Mouse (Mus musculus) MEL (cell line): ENCODE measurements around the gene Ttc17. TPM values are rescaled to one million over a fixed set of nuclear protein-coding genes. Genes with fewer than 3 reads are reported as not detected.
A peak's percentile ranks its signal among the peaks of the same experiment; 100 is the strongest.

Experiments
- DNase-seq: peaks from one replicate; pipeline ENCODE4 v3.0.0; 2011; ENCODE audit warnings: low read depth, low spot score
- H3K27ac ChIP-seq: 2 replicates; pipeline ENCODE4 v1.5.1; 2012; ENCODE audit warnings: low read depth, mild to moderate bottlenecking, control low read depth, low read length, moderate library complexity; ENCODE audit not compliant: control insufficient read depth
- H3K27me3 ChIP-seq, 2 experiments: fragments of 150-350 bp in 1 of 2; sonication (generic) in 1 of 2; 2 replicates each; pipeline ENCODE4 v1.6.1; 2012; ENCODE audit warnings: low read length in 2 of 2, mild to moderate bottlenecking in 2 of 2, improper control_type of control experiment in 1 of 2, moderate library complexity in 1 of 2; ENCODE audit not compliant: insufficient read depth in 2 of 2, control insufficient read depth in 1 of 2
- H3K36me3 ChIP-seq, 2 experiments: 2 replicates each; pipeline ENCODE4 v1.6.1; 2012 to 2014; ENCODE audit warnings: low read length in 2 of 2, improper control_type of control experiment in 1 of 2, inconsistent platforms in 1 of 2, mild to moderate bottlenecking in 1 of 2; ENCODE audit not compliant: insufficient read depth in 2 of 2, control insufficient read depth in 1 of 2
- H3K4me1 ChIP-seq, 2 experiments: fragments of 150-350 bp in 1 of 2; sonication (generic) in 1 of 2; 2 replicates each; pipeline ENCODE4 v1.6.1; 2012; ENCODE audit warnings: low read length in 2 of 2, improper control_type of control experiment in 1 of 2, mild to moderate bottlenecking in 1 of 2; ENCODE audit not compliant: insufficient read depth in 2 of 2, control insufficient read depth in 1 of 2
- H3K4me3 ChIP-seq, 2 experiments: fragments of 150-350 bp in 1 of 2; sonication (generic) in 1 of 2; 2 replicates each; pipeline ENCODE4 v1.5.1; 2012; ENCODE audit warnings: low read depth in 2 of 2, low read length in 2 of 2, mild to moderate bottlenecking in 2 of 2, moderate library complexity in 2 of 2, control low read depth in 1 of 2, improper control_type of control experiment in 1 of 2; ENCODE audit not compliant: control insufficient read depth in 1 of 2, insufficient read depth in 1 of 2
- H3K79me2 ChIP-seq: 2 replicates; pipeline ENCODE4 v1.6.1; 2012; ENCODE audit warnings: mild to moderate bottlenecking, low read length, moderate library complexity; ENCODE audit not compliant: control insufficient read depth, poor library complexity, insufficient read depth
- H3K9ac ChIP-seq: 2 replicates; pipeline ENCODE4 v1.6.1; 2012; ENCODE audit warnings: low read depth, mild to moderate bottlenecking, control low read depth, low read length, moderate library complexity; ENCODE audit not compliant: control insufficient read depth, poor library complexity, severe bottlenecking
- H3K9me3 ChIP-seq: fragments of 150-350 bp; sonication (generic); replicated peaks from 2 replicates; pipeline ENCODE4 v1.6.1; 2012; ENCODE audit warnings: mild to moderate bottlenecking, low read length, improper control_type of control experiment, moderate library complexity; ENCODE audit not compliant: insufficient read depth
- BHLHE40 ChIP-seq: IDR thresholded peaks from 2 replicates; pipeline ENCODE4 v1.6.1; 2012; ENCODE audit warnings: low read depth, mild to moderate bottlenecking, inconsistent platforms, low read length, improper control_type of control experiment, borderline replicate concordance
- CHD1 ChIP-seq: IDR thresholded peaks from 2 replicates; pipeline ENCODE4 v1.6.1; 2012; ENCODE audit warnings: low read depth, mild to moderate bottlenecking, inconsistent platforms, low read length, improper control_type of control experiment
- E2F4 ChIP-seq: IDR thresholded peaks from 2 replicates; pipeline ENCODE4 v1.6.1; 2011; ENCODE audit warnings: low read depth, low read length, improper control_type of control experiment, borderline replicate concordance
- ELF1 ChIP-seq: IDR thresholded peaks from 2 replicates; pipeline ENCODE4 v1.6.1; 2014; ENCODE audit warnings: low read depth, mild to moderate bottlenecking, inconsistent platforms, low read length, improper control_type of control experiment, moderate library complexity
- EP300 ChIP-seq, 2 experiments: IDR thresholded peaks; 2 replicates each; pipeline ENCODE4 v1.6.1; 2011; ENCODE audit warnings: improper control_type of control experiment in 2 of 2, low read length in 2 of 2, low read depth in 1 of 2, mild to moderate bottlenecking in 1 of 2
- GABPA ChIP-seq: IDR thresholded peaks from 2 replicates; pipeline ENCODE4 v1.6.1; 2012; ENCODE audit warnings: low read depth, mild to moderate bottlenecking, inconsistent platforms, low read length, improper control_type of control experiment, moderate library complexity
- HCFC1 ChIP-seq: IDR thresholded peaks from 2 replicates; pipeline ENCODE4 v1.6.1; 2012; ENCODE audit warnings: low read depth, mild to moderate bottlenecking, inconsistent platforms, low read length, improper control_type of control experiment, moderate library complexity
- JUND ChIP-seq: IDR thresholded peaks from 2 replicates; pipeline ENCODE4 v1.6.1; 2011; ENCODE audit warnings: low read depth, mild to moderate bottlenecking, improper control_type of control experiment, low read length
- KAT2A ChIP-seq: conservative IDR thresholded peaks from 2 replicates; pipeline ENCODE4 v1.6.1; 2012; ENCODE audit warnings: low read depth, low read length, improper control_type of control experiment, inconsistent platforms
- MYB ChIP-seq: IDR thresholded peaks from 2 replicates; pipeline ENCODE4 v1.6.1; 2011; ENCODE audit warnings: mild to moderate bottlenecking, low read depth, low read length, improper control_type of control experiment
- NELFE ChIP-seq: IDR thresholded peaks from 2 replicates; pipeline ENCODE4 v1.6.1; 2011; ENCODE audit warnings: low read depth, low read length, improper control_type of control experiment
- NRF1 ChIP-seq: IDR thresholded peaks from 2 replicates; pipeline ENCODE4 v1.6.1; 2014; ENCODE audit warnings: low read depth, mild to moderate bottlenecking, inconsistent platforms, low read length, improper control_type of control experiment, moderate library complexity; ENCODE audit not compliant: poor library complexity, insufficient read depth, severe bottlenecking
- POLR2AphosphoS2 ChIP-seq: IDR thresholded peaks from 2 replicates; pipeline ENCODE4 v1.6.1; 2011; ENCODE audit warnings: low read length, improper control_type of control experiment
- POLR2AphosphoS5 ChIP-seq: IDR thresholded peaks from 2 replicates; pipeline ENCODE4 v1.6.1; 2012; ENCODE audit warnings: low read depth, borderline replicate concordance, mild to moderate bottlenecking, inconsistent platforms, low read length, moderate library complexity, mixed read lengths
- RAD21 ChIP-seq: IDR thresholded peaks from 2 replicates; pipeline ENCODE4 v1.6.1; 2011; ENCODE audit warnings: mild to moderate bottlenecking, low read depth, low read length, improper control_type of control experiment
- SMC3 ChIP-seq: IDR thresholded peaks from 2 replicates; pipeline ENCODE4 v1.6.1; 2011; ENCODE audit warnings: low read depth, low read length, improper control_type of control experiment
- TAL1 ChIP-seq: IDR thresholded peaks from 2 replicates; pipeline ENCODE4 v1.6.1; 2012; ENCODE audit warnings: mild to moderate bottlenecking, inconsistent platforms, low read length, moderate library complexity, mixed read lengths
- TBP ChIP-seq: IDR thresholded peaks from 2 replicates; pipeline ENCODE4 v1.8.0; 2011; ENCODE audit warnings: low read depth, low read length, improper control_type of control experiment
- TCF12 ChIP-seq: IDR thresholded peaks from 2 replicates; pipeline ENCODE4 v1.6.1; 2014; ENCODE audit warnings: low read depth, mild to moderate bottlenecking, inconsistent platforms, low read length, improper control_type of control experiment, moderate library complexity
- UBTF ChIP-seq: IDR thresholded peaks from 2 replicates; pipeline ENCODE4 v1.6.1; 2012; ENCODE audit warnings: low read depth, mild to moderate bottlenecking, inconsistent platforms, low read length, improper control_type of control experiment, moderate library complexity, borderline replicate concordance; ENCODE audit not compliant: insufficient read depth
- USF1 ChIP-seq: IDR thresholded peaks from 2 replicates; pipeline ENCODE4 v1.6.1; 2014; ENCODE audit warnings: low read depth, mild to moderate bottlenecking, inconsistent platforms, low read length, improper control_type of control experiment, moderate library complexity
- ZKSCAN1 ChIP-seq: IDR thresholded peaks from 2 replicates; pipeline ENCODE4 v1.6.1; 2012; ENCODE audit warnings: low read depth, mild to moderate bottlenecking, inconsistent platforms, low read length, improper control_type of control experiment, moderate library complexity
- ZMIZ1 ChIP-seq: IDR thresholded peaks from 2 replicates; pipeline ENCODE4 v1.6.1; 2012; ENCODE audit warnings: low read depth, mild to moderate bottlenecking, inconsistent platforms, low read length, improper control_type of control experiment, moderate library complexity
- ZNF384 ChIP-seq: IDR thresholded peaks from 2 replicates; pipeline ENCODE4 v1.6.1; 2012; ENCODE audit warnings: low read depth, mild to moderate bottlenecking, inconsistent platforms, low read length, improper control_type of control experiment
- polyA plus RNA-seq, 2 experiments: library from polyadenylated mRNA; stranded (reverse) in 1 of 2; unstranded in 1 of 2; fragments of >175 nt in 1 of 2; fragments of >200 nt in 1 of 2; gene quantifications; 2 replicates each; pipeline versions ENCODE4 v1.2.1 to v1.2.4; 2012; ENCODE audit warnings: low replicate concordance in 2 of 2, low read depth in 1 of 2; ENCODE audit not compliant: insufficient read length in 2 of 2, insufficient read depth in 1 of 2, missing spikeins in 1 of 2
- total RNA-seq: library from RNA; depleted of rRNA; stranded (reverse); fragments of 300-350 nt; gene quantifications from 2 replicates; pipeline ENCODE4 v1.2.3, GENCODE M21; 2012

Ttc17 gene
- total and polyA plus RNA-seq, 3 experiments: 7.0 to 10.2 TPM; not detected in 1

DNA sequence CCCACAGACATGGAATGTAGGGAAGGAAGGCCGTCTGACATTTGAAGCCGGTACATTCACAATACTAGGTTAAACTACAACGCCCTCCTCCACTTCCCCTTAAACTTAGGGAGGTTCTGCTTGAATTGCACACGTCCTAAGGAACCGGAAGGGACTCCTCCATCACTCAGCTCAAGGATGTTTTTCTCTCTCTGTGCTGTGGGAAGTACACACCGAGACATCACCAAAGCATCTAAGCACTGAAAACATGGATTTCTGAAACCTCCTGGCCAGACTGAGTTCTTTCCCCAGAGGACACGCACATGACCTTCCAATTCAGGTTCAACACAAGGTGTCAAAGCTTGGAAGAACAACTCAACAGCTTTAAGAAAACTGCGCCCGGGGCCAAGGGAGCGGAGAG lies 30.5 kb upstream of the Ttc17 start (continued):
- TF ChIP-seq ZKSCAN1 (no peak), KAT2A (no peak), HCFC1 (peak; percentile 70)

DNA sequence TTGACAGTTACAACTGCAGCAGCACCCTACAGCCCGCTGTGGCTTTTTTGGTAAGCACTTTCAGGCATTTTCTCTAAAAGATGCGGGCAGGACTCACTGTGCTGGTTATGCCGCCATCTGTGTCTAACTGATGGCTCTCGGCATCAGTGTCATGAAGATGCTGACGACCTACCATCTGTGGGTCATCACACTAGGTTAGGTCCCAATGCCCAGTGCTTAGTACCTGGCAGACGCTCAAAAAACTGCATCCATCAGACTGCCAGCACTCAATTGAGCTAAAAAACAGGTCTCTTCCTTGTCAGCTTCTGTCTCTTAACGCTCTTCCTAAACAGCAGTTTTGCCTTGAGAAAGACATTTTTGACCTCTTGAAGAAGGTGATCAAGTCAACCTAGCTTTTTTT lies 29.0 kb upstream of the Ttc17 start:
- Histone ChIP-seq H3K79me2 (peaks cover 68% of the 10 kb centered on the region), H3K9me3 (no peaks in the 10 kb centered on the region), H3K4me3 (no peak overlapping the region), H3K9ac (no peak overlapping the region), H3K36me3 (peaks cover 3 to 54% of the 10 kb centered on the region in 2 experiments; a peak in 3 of 4 replicates), H3K4me1 (peaks cover 26 to 46% of the 10 kb centered on the region in 2 experiments), H3K27ac (no peak overlapping the region), H3K27me3 (no peaks in the 10 kb centered on the region)
- no peak for TF ChIP-seq HCFC1
- TF ChIP-seq RAD21: no peak
- no peak for DNase-seq

- H3K36me3 ChIP-seq: peaks cover 3 to 54% of the 10 kb centered on the region in 2 experiments; a peak in 3 of 4 replicates
- peaks cover 74% of the 10 kb centered on the region for H3K79me2 ChIP-seq
- H3K9me3 ChIP-seq: no peaks in the 10 kb centered on the region
- H3K4me3 ChIP-seq: no peak overlapping the region
- no peaks in the 10 kb centered on the region for H3K27me3 ChIP-seq
- peaks cover 26 to 46% of the 10 kb centered on the region in 2 experiments for H3K4me1 ChIP-seq
- H3K9ac ChIP-seq: no peak overlapping the region
- peak; percentile 45 for DNase-seq
- TF ChIP-seq SMC3: no peak
- no peak for TF ChIP-seq NRF1
- no peak for TF ChIP-seq HCFC1
- no peak for TF ChIP-seq EP300 (IDR thresholded peaks at IDR 0.05; ENCODE audit: low read depth in 1 of 2, low read length in 2 of 2)
- TF ChIP-seq TCF12: no peak
- TF ChIP-seq TAL1: no peak
- no peak for TF ChIP-seq NELFE
- no peak overlapping the region for H3K27ac ChIP-seq
Observed at GRCm38 (mm10) chr2:94434833-94435232, 28.3 kb upstream of the Ttc17 start.

- Histone ChIP-seq H3K4me1 (peaks cover 26 to 40% of the 10 kb centered on the region in 2 experiments), H3K27me3 (no peaks in the 10 kb centered on the region), H3K4me3 (no peak overlapping the region), H3K9me3 (no peaks in the 10 kb centered on the region), H3K79me2 (peaks cover 72% of the 10 kb centered on the region), H3K36me3 (peaks cover 9 to 54% of the 10 kb centered on the region in 2 experiments), H3K27ac (peak overlapping the region; percentile 62), H3K9ac (no peak overlapping the region)
- peak; percentile 67 for DNase-seq
- TF ChIP-seq KAT2A: no peak
- TF ChIP-seq ZKSCAN1: no peak
- no peak for TF ChIP-seq CHD1
- no peak for TF ChIP-seq ZMIZ1
- no peak for TF ChIP-seq POLR2AphosphoS2
- no peak for TF ChIP-seq ZNF384
- TF ChIP-seq UBTF: no peak
- TF ChIP-seq BHLHE40: no peak
- TF ChIP-seq RAD21: no peak
- TF ChIP-seq POLR2AphosphoS5: no peak
- peak; percentile 40; the same call in 1 of the 2 replicates for TF ChIP-seq ELF1
- peak; percentile 50; the same call in 1 of the 2 replicates for TF ChIP-seq TCF12
- no peak for TF ChIP-seq E2F4
- no peak for TF ChIP-seq GABPA
- TF ChIP-seq MYB: no peak
- 0 out of 2 replicates have a peak, but pooled peaks have one; percentile 27 for TF ChIP-seq TBP
- no peak for TF ChIP-seq USF1
- TF ChIP-seq JUND: no peak
Observed at GRCm38 (mm10) chr2:94432214-94432613, 25.7 kb upstream of the Ttc17 start.
